12 mouse cellular contexts compared by ENCODE assay signal in genomic region chr15:80096406-80096805, GRCm38 (mm10). TPM values are rescaled to one million over a fixed set of nuclear protein-coding genes. Genes with fewer than 3 reads are reported as not detected.
DNase-seq lines count a peak whose midpoint lies in the region; ATAC-seq and TF ChIP-seq lines count a peak whose summit lies in the region.
"Had no signal": no experiment of that assay in that cellular context is flagged by ENCODE, and none has a peak within 500 bp of the region (broad histone marks: within the 10 kb centered on the region; RNA-seq: fewer than 3 reads in every experiment).

No protein-coding gene starts in this region.

- no peak for TF ChIP-seq CTCF in forebrain, postnatal 0 days (IDR thresholded peaks at IDR 0.05; ENCODE audit: low read depth)
- no peak for TF ChIP-seq CTCF in thymus, adult 2 months (IDR thresholded peaks at IDR 0.05; ENCODE audit: borderline replicate concordance, control insufficient read depth, extremely low read depth, insufficient read depth, low read length, poor library complexity)

- no peak overlapping the region for H3K4me2 ChIP-seq in forebrain, embryonic 13.5 days
- H3K4me2 ChIP-seq in forebrain, postnatal 0 days (ENCODE audit: low read depth), result no peak overlapping the region
- peak overlapping the region; percentile 67 for H3K4me2 ChIP-seq in liver, embryonic 12.5 days

- H3K9me3 ChIP-seq in forebrain, embryonic 13.5 days (replicated peaks), result no peaks in the 10 kb centered on the region
- H3K9me3 ChIP-seq in forebrain, postnatal 0 days (ENCODE audit: low read length), result no peaks in the 10 kb centered on the region
- H3K9me3 ChIP-seq in liver, embryonic 12.5 days (replicated peaks), result no peaks in the 10 kb centered on the region

- TF ChIP-seq POLR2A in thymus, adult 2 months (IDR thresholded peaks at IDR 0.05; ENCODE audit: control insufficient read depth, extremely low read depth, insufficient read depth, low read length, poor library complexity), result no peak

- peaks cover 12% of the 10 kb centered on the region; the same call in 1 of the 2 replicates for H3K27me3 ChIP-seq in forebrain, embryonic 13.5 days
- H3K27me3 ChIP-seq in forebrain, postnatal 0 days (ENCODE audit: insufficient read depth, low read length), result no peaks in the 10 kb centered on the region
- H3K27me3 ChIP-seq in thymus, adult 2 months (ENCODE audit: control insufficient read depth, insufficient read depth, low read length), result no peaks in the 10 kb centered on the region; the same call in 1 of the 2 replicates
- peaks cover 31% of the 10 kb centered on the region for H3K27me3 ChIP-seq in liver, embryonic 12.5 days (replicated peaks)

- H3K4me3 ChIP-seq in forebrain, embryonic 13.5 days, result no peak overlapping the region
- H3K4me3 ChIP-seq in forebrain, postnatal 0 days (ENCODE audit: low read depth, low read length), result no peak overlapping the region
- peak overlapping the region; percentile 10; the same call in 1 of the 2 replicates for H3K4me3 ChIP-seq in thymus, adult 2 months (ENCODE audit: control insufficient read depth, insufficient read depth, low read length)
- peak overlapping the region; percentile 41; the same call in 1 of the 2 replicates for H3K4me3 ChIP-seq in liver, embryonic 12.5 days

- no peak for ATAC-seq in forebrain, embryonic 13.5 days
- ATAC-seq in forebrain, postnatal 0 days, result no peak
- ATAC-seq in liver, embryonic 12.5 days, result no peak
- no peak for ATAC-seq in frontal cortex, adult (ENCODE audit: low TSS enrichment)

- H3K9ac ChIP-seq in forebrain, embryonic 13.5 days, result peak overlapping the region; percentile 26; the same call in 1 of the 2 replicates
- no peak overlapping the region for H3K9ac ChIP-seq in forebrain, postnatal 0 days
- peak overlapping the region; percentile 59 for H3K9ac ChIP-seq in liver, embryonic 12.5 days

- H3K27ac ChIP-seq in forebrain, embryonic 13.5 days, result no peak overlapping the region
- H3K27ac ChIP-seq in forebrain, postnatal 0 days (ENCODE audit: low read depth, low read length), result no peak overlapping the region
- H3K27ac ChIP-seq in thymus, adult 2 months (ENCODE audit: control insufficient read depth, insufficient read depth, low read length), result peak overlapping the region; percentile 46; the same call in 1 of the 2 replicates
- H3K27ac ChIP-seq in liver, embryonic 12.5 days, result peak overlapping the region; percentile 96

- peaks cover 29% of the 10 kb centered on the region for H3K4me1 ChIP-seq in forebrain, embryonic 13.5 days
- peaks cover 17% of the 10 kb centered on the region for H3K4me1 ChIP-seq in forebrain, postnatal 0 days (ENCODE audit: insufficient read depth)
- H3K4me1 ChIP-seq in thymus, adult 2 months (replicated peaks; ENCODE audit: control insufficient read depth, insufficient read depth, low read length), result peaks cover 32% of the 10 kb centered on the region
- peaks cover 71% of the 10 kb centered on the region for H3K4me1 ChIP-seq in liver, embryonic 12.5 days

- no peak for DNase-seq in forebrain, postnatal 0 days
- no peak for DNase-seq in thymus, adult 2 months
- no peak for DNase-seq in thymus, postnatal 25 days
- no peak for DNase-seq in kidney, postnatal 14 days
- no peak for DNase-seq in kidney, postnatal 36 days
- DNase-seq: adrenal gland, postnatal 14 days; heart, postnatal 10 days; thymus, postnatal 36 days had no signal

- WGBS in forebrain, embryonic 13.5 days, result 72% methylated on average over 10 of the region's 10 CpGs
- 68% methylated on average over 10 of the region's 10 CpGs for WGBS in forebrain, postnatal 0 days
- WGBS in thymus, adult 2 months, result 96% methylated on average over 10 of the region's 10 CpGs
- 85% methylated on average over 10 of the region's 10 CpGs for WGBS in liver, embryonic 12.5 days (ENCODE audit: insufficient replicate concordance)

- no peaks in the 10 kb centered on the region for H3K36me3 ChIP-seq in forebrain, embryonic 13.5 days (ENCODE audit: poor library complexity, severe bottlenecking)
- H3K36me3 ChIP-seq in forebrain, postnatal 0 days (ENCODE audit: insufficient read depth), result no peaks in the 10 kb centered on the region
- H3K36me3 ChIP-seq in thymus, adult 2 months (ENCODE audit: control insufficient read depth, insufficient read depth, low read length), result no peaks in the 10 kb centered on the region
- H3K36me3 ChIP-seq in liver, embryonic 12.5 days, result no peaks in the 10 kb centered on the region

RNA-seq across cellular contexts. Expression of gene Rpl3, which starts 4.7 kb away (rescaled TPM):
- 733 and 735 TPM in 2 replicates for polyA plus RNA-seq in forebrain, embryonic 13.5 days (2015; fragmentation: Nextera tagmentation; extraction: Ambion mirVana)
- total RNA-seq in forebrain, postnatal 0 days (2014; rRNA removed), result 804 and 1,069 TPM in 2 replicates
- polyA plus RNA-seq in forebrain, postnatal 0 days (2015; fragmentation: Nextera tagmentation; extraction: Ambion mirVana), result 578 and 651 TPM in 2 replicates
- polyA plus RNA-seq in thymus, adult 2 months (2012; rRNA removed), result 627 and 715 TPM in 2 replicates
- polyA plus RNA-seq in liver, embryonic 12.5 days (2016; fragmentation: Nextera tagmentation; extraction: Ambion mirVana), result 912 and 924 TPM in 2 replicates

RNA-seq across cellular contexts. Expression of gene Syngr1, which starts 5.3 kb away (rescaled TPM):
- 21.5 and 22.8 TPM in 2 replicates for polyA plus RNA-seq in forebrain, embryonic 13.5 days (2015; fragmentation: Nextera tagmentation; extraction: Ambion mirVana)
- total RNA-seq in forebrain, postnatal 0 days (2014; rRNA removed), result 113 and 127 TPM in 2 replicates
- polyA plus RNA-seq in forebrain, postnatal 0 days (2015; fragmentation: Nextera tagmentation; extraction: Ambion mirVana), result 58.6 and 69.0 TPM in 2 replicates
- polyA plus RNA-seq in thymus, adult 2 months (2012; rRNA removed), result 91.8 and 121 TPM in 2 replicates
- polyA plus RNA-seq in liver, embryonic 12.5 days (2016; fragmentation: Nextera tagmentation; extraction: Ambion mirVana), result 20.4 and 21.9 TPM in 2 replicates
- total RNA-seq: monocyte, adult 5-6 weeks had no signal

RNA-seq across cellular contexts. Expression of gene Tab1, which starts 36.5 kb away (rescaled TPM):
- polyA plus RNA-seq in forebrain, embryonic 13.5 days (2015; fragmentation: Nextera tagmentation; extraction: Ambion mirVana), result 36.6 and 42.4 TPM in 2 replicates
- 48.8 and 52.1 TPM in 2 replicates for total RNA-seq in forebrain, postnatal 0 days (2014; rRNA removed)
- 21.6 and 25.7 TPM in 2 replicates for polyA plus RNA-seq in forebrain, postnatal 0 days (2015; fragmentation: Nextera tagmentation; extraction: Ambion mirVana)
- 53.8 and 61.0 TPM in 2 replicates for polyA plus RNA-seq in thymus, adult 2 months (2012; rRNA removed)
- 18.5 and 18.9 TPM in 2 replicates for polyA plus RNA-seq in liver, embryonic 12.5 days (2016; fragmentation: Nextera tagmentation; extraction: Ambion mirVana)

Comparison
In these comparisons a context has a peak if more than half of its experiments do, and no peak if none do; other contexts are left out.
1. H3K27ac ChIP-seq: peak in thymus, adult 2 months (single experiment) and liver, embryonic 12.5 days (single experiment); none in forebrain, embryonic 13.5 days (single experiment) and forebrain, postnatal 0 days (single experiment).
2. H3K4me3 ChIP-seq: peak in thymus, adult 2 months (single experiment) and liver, embryonic 12.5 days (single experiment); none in forebrain, embryonic 13.5 days (single experiment) and forebrain, postnatal 0 days (single experiment).